Mouse (Mus musculus) megakaryocyte-erythroid progenitor cell, adult 5-6 weeks (primary cell): Measurements from ENCODE around the gene Acly. TPM values are rescaled to one million over a fixed set of nuclear protein-coding genes. Genes with fewer than 3 reads are reported as not detected.

Experiments
- ATAC-seq: replicated peaks from 2 replicates; pipeline ENCODE4 v1.8.0; 2016; ENCODE audit warnings: mild to moderate bottlenecking, inconsistent platforms; ENCODE audit not compliant: severe bottlenecking, poor library complexity, low FRiP score, low TSS enrichment
- total RNA-seq, 2 experiments: library from RNA; stranded (forward) in 1 of 2; stranded (reverse) in 1 of 2; fragments of 200-1000, 215-1000 nt in 1 of 2; fragments of >200 nt in 1 of 2; fragmentation: Nextera tagmentation in 1 of 2; gene quantifications; 2 replicates each; pipeline ENCODE4 v1.2.3; 2014 to 2017

Acly gene
- total RNA-seq, 2 experiments from 2014 or later, result 99.9 to 112 TPM

- ATAC-seq, result no peak
Observed at GRCm38 (mm10) chr11:100471352-100472196, 56.2 kb downstream of the Acly start.

GRCm38 (mm10) chr11:100465833-100466232, 62.0 kb downstream of the Acly start:
- no peak for ATAC-seq

GRCm38 (mm10) chr11:100465229-100465792, 62.5 kb downstream of the Acly start:
- peak; percentile 81 for ATAC-seq

- ATAC-seq, result no peak
Observed at GRCm38 (mm10) chr11:100462699-100463098, 65.1 kb downstream of the Acly start.

- ATAC-seq, result no peak
Observed at GRCm38 (mm10) chr11:100457711-100458110, 70.1 kb downstream of the Acly start.

- ATAC-seq, result no peak
Observed at GRCm38 (mm10) chr11:100457247-100457646, 70.6 kb downstream of the Acly start.

GRCm38 (mm10) chr11:100442625-100443024, 85.2 kb downstream of the Acly start:
- no peak for ATAC-seq

GRCm38 (mm10) chr11:100441797-100442196, 86.0 kb downstream of the Acly start, which contains the start of the genes Nt5c3b and Klhl10:
Nt5c3b (minus strand) TSS chr11:100441808.
Klhl10 (plus strand) TSS chr11:100441917.
- no peak for ATAC-seq

- peak; percentile 94 for ATAC-seq
Observed at GRCm38 (mm10) chr11:100440691-100441522, 86.9 kb downstream of the Acly start.

GRCm38 (mm10) chr11:100437901-100438300, 89.9 kb downstream of the Acly start:
- ATAC-seq, result no peak

- no peak for ATAC-seq
Observed at GRCm38 (mm10) chr11:100435678-100436246, 92.0 kb downstream of the Acly start.

GRCm38 (mm10) chr11:100432002-100432401, 95.8 kb downstream of the Acly start:
- no peak for ATAC-seq

GRCm38 (mm10) chr11:100430052-100430451, 97.7 kb downstream of the Acly start:
- ATAC-seq, result no peak

- no peak for ATAC-seq
Observed at GRCm38 (mm10) chr11:100428612-100429199, 99.1 kb downstream of the Acly start.

- ATAC-seq, result no peak
Observed at GRCm38 (mm10) chr11:100426820-100427219, 101.0 kb downstream of the Acly start.
